Mouse (Mus musculus) liver, embryonic 18 days (tissue): ENCODE data around the gene Gm49416. TPM values are rescaled to one million over a fixed set of nuclear protein-coding genes. Genes with fewer than 3 reads are reported as not detected.

ENCODE experiments used
- polyA plus RNA-seq: library from polyadenylated mRNA; depleted of rRNA; stranded (reverse); fragments of >200 nt; gene quantifications from 2 replicates; pipeline ENCODE4 v1.2.3, GENCODE M21; 2012; rRNA removed

Gene Gm49416
- not detected in 2 replicates for polyA plus RNA-seq

DNA sequence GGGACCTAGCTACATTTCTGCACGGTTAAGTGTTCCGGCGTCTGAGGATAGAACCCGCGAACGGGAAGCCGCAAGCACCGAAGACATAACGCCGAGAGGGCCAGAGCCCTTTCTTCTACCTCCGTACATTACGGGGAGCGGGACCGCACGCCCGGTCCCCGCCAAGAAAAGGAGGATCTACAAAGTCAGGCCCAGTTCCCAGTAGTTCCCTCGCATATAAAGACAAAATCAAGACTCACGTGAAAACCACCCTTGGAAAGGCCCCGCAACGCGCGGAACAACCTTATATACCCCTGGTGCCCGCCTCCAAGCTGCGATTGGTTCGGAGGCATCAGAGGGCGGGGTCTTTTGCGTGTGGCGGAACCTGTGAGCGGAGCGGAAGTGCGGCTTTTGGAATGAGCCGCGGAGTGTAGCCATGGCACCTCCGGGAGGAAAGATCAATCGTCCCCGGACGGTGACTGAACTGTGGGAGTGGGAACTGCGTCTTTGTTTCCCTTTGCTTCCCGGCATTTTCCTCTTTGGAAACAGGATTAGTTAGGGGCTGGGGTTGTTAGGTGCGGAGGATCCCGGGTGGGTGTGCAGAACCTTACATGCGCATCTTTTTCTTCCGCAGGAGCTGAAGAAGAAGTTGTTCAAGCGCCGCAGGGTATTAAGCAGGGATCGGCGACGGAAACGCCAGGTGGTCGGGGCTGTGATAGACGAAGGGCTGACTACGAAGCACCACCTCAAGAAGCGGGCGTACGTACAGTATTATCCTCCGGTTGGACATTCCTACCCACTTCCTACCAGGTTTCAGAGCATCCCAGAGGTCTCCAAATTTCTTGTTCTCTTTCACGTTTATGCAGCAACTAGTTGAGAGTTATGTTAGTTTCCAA lies at the start of gene Gm49416, which contains the start of gene 1810009A15Rik:
Gene Gm49416, plus strand, starts transcription at position 416 of the 875 bp plus-strand sequence.
Gene 1810009A15Rik, plus strand, starts transcription at position 343 of the 875 bp plus-strand sequence.

DNA sequence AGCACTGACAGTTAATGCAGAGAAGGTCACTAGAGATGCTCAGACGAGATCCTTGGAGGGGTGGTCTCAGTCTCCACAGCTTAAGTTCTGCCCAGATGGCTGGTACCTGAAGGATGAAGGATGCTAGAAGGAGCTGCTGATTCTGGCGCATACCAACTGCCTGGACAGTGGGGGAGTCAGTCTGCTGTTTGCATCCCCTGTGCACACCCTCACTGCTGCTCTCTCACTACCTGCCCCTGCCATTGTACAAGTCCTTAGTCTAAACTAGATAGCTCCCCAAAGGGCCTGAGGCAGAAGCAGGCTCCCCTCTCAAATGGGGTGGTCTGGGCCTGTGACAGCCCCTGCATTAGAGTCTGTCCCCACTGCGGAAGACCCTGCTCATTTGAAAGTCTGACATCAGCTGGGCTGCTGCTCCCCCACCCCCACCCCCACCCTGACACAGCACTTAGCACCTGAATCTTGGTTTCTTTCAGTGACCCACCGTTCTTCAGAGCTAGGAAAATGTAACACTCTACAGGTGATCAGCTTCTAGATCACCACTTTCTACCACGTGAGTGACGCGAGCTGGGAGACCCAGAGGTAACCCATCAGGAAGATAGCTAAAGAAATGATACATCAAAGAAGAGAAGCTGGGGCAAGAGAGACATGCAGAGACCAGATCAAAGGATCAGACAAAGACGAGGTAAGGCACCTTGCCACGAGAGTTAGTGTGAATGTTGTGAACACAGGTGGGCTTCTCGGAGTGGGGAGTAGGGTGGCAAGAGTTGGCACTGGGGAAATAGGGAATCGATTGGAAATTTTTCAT lies 49.4 kb upstream of the Gm49416 start, which contains the start of gene Gng3:
Gene Gng3, minus strand, starts transcription at position 92 of the 805 bp plus-strand sequence.

DNA sequence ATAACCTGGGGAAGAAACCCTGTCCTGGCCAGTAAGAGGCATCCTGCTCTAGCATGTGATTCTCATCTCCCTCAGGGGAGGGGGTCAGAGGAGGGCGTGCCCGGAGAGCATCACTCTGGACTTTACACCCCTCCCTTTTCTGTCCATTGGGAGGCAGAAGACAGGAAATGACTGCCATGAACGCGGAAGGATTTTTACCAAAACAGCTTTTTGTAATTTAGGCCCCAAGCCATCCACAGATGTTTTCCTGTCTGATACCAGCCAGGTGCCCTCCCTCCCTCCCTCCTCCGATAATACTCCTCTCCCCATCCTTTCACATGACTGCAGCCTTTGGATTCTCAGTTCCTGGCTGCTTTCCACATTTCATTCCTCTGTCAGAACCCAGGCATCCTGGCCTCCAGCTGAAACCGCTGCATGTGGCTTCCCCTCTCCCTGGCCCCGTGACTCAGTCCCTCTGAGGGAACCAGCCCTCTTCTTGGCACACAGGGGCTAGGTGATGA lies 38.3 kb upstream of the Gm49416 start, which contains the start of gene Lrrn4cl:
Gene Lrrn4cl, plus strand, starts transcription at position 367 of the 500 bp plus-strand sequence.

DNA sequence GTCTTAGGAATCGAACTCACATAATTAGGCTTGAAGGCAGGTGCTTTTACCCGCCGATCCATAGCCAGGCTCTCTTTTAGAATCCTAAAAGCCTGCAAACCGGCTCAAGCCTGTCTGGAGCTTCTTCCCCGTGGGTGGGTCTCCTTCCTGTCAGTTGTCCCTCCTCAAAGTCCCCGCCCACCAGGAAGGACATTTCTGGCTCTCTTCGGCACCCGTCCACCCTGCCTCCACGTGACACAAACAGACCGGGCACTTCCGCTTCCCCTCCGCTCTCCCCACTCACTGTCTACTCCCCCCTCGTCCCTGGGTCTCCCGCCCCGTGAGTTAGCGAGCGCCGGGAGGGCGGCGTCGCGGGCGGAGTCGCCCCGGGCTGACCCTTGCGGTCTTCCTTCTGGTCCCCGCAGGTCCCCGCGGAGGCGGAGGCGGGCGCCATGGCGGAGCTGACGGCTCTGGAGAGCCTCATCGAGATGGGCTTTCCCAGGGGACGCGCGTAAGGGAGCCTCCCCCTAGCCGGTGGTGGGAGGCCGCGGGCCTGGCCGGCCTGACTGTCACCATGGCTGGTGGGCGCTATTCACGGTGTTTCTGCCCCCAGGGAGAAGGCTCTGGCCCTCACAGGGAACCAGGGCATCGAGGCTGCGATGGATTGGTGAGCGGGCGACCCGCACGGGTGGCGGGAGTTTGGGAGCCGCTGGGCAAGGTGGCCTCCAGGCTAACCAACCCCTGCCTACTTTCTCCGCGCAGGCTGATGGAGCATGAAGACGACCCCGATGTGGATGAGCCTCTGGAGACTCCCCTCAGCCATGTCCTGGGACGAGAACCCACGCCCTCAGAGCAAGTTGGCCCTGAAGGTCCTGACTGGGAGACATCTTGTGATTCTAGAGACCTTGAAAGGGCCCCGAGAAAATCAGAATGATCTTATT lies 17.2 kb upstream of the Gm49416 start, which contains the start of gene Ubxn1:
Gene Ubxn1, plus strand, starts transcription at position 230 of the 920 bp plus-strand sequence.

DNA sequence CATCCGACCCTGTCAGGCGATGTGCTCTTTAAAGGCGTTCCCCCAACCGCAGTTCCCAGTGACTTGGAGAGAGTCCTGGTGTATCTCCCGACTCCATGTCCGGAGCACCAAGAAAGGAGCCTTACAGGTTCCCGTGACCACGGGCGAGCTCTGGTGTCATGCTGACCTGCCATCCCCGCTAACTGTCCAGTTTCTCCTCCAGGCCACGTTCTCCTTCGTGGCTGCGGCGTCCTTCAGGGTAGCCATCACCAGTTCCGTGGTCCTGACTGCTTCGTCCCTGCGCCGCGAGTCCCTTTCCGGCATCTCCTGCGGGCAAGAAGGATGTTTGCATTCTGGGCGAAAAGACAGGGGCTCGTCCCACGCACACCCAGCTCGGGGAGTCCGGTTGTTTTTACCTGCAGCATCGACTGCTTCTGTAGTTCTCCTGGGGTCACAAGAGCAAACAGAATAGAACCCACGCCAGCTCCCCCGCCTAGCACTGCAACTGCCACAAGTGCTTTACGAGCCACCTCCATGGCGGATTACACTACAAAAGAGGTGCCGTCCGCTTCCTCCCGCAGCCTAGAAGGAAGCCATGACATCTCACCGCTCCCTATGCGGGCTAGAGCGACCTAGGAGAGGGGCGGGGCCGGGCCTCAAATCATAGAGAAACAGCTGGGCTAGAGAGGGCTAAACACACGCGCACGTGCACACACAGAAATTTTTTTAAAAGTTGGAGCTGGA lies 8.3 kb upstream of the Gm49416 start, which contains the start of gene Uqcc3:
Gene Uqcc3, minus strand, starts transcription at position 613 of the 723 bp plus-strand sequence.

DNA sequence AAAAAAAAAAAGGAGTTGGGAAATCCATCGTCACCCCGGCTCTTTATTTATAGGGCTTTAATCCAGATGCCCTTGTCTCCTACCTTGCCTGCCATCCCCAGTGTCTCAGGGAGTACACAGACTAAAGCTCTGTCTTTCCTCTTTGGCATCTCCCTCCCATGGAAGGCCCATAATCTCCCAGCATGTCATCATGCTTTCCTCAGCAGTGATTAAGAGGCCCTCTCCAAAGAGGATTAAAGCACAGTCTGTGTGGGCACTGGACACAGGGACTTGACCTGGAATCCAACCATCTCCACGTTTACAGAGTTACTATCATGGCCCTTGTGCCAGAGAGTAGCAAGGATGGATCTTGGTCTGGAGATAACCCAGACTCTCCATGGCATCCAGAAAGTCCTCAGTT lies 5.1 kb upstream of the Gm49416 start, which contains the start of the genes Lbhd1 and Gm49403:
Gene Lbhd1, plus strand, starts transcription at position 117 of the 400 bp plus-strand sequence.
Gene Gm49403, plus strand, starts transcription at position 315 of the 400 bp plus-strand sequence.

DNA sequence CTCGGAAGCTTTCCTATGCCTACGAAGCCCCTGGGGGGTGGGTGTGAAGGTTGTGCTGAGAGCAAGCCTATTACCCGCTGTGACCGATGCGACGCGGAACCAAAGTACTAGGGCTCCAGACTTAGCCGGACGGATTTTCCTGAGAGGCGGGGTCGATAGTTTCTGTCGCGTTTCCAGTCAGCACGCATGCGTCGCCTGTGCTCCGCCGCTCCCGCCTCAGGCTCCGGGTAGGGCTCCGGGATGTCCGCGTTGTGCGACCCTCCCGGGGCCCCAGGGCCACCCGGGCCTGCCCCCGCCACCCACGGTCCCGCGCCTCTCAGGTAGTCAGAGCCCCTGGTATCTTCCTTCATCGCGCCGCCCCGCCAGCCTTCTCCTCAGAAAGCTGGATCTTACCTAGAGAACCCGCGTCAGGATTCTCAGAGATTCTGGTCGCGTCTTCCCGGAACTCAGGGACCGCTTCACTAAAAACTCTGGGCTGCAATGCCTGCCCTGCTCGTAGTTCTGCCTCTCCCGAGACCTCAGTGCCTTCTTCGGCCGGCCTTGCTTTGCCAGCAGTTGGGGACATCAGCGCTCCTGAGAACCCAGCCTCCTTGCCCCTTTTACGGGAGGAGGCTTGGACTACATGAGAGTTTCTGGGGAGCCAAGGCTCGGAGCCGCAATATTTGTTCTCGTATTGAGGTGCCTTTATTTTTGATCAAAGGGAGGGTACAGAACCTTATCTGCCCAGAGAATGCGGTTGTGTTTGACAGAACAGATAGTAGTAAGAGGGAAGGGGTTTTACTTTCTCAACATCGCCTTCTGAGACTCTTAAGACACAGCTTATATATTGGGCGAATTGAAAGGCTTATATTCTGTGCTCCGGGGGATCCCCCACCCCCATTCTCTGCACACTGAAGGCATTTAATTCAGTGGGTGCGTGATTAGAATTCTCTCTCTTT lies 4.4 kb downstream of the Gm49416 start, which contains the start of gene Ints5:
Gene Ints5, plus strand, starts transcription at position 177 of the 938 bp plus-strand sequence.

DNA sequence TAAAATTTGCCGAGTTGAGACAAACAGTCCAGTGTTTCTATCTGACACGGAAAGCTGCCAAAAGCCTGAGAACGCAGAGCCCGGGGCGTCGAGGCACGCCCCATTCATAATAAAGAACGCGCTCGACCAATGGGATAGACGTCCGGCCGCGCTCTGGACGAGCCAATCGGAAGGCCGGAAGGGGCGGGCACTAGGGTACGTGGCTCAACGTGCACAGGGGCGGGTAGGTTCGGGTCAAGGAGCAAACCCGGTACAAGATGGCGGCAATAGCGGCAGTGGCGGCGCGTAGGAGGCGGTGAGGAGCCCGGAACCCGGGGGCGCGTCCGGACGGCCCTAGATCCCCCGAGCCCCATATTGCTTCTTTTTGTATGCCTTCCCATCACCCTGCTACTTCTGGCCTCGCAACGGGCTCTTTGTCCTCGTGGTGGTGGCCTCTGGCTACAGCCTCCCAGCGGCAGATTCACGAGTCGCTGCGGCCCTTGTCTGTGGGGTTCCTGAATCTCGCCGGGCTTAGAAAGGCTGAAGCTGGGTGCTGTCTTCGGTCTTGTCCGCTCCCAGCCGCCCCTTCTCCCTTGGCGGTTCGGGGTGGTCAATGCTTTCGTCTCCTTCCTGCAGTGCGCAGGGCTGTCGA lies 9.3 kb downstream of the Gm49416 start, which contains the start of gene Ganab:
Gene Ganab, plus strand, starts transcription at position 207 of the 631 bp plus-strand sequence.

DNA sequence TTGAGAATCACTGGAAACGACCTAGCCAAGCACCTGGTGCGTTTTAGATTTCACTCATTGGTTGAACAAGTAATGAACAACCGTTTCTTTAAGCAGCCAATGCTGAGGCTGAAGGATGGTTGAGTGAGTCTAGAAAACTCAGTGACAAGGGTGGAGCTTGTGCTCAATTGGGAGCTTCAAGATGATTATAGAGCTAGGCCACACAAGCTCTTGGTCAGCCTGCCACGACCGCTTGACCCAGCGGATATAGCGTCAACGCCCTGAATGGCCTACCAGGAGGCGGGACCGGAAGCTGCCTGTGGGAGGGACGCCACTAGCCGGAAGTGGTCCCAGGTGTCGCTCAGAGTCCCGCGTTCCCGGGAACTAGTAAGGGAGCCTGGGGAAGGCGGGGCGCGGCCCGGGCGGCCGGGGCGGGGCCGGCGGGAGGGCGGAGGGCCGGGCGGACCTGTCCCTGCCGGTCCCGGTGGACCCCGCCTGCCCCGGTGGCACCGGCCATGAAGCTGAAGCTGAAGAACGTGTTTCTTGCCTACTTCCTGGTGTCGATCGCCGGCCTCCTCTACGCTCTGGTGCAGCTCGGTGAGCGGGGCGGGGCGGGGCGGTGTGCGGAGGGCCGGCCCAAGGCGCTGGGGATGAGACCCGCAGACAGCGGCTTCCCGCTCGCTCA lies 31.5 kb downstream of the Gm49416 start, which contains the start of gene B3gat3:
Gene B3gat3, plus strand, starts transcription at position 302 of the 664 bp plus-strand sequence.

DNA sequence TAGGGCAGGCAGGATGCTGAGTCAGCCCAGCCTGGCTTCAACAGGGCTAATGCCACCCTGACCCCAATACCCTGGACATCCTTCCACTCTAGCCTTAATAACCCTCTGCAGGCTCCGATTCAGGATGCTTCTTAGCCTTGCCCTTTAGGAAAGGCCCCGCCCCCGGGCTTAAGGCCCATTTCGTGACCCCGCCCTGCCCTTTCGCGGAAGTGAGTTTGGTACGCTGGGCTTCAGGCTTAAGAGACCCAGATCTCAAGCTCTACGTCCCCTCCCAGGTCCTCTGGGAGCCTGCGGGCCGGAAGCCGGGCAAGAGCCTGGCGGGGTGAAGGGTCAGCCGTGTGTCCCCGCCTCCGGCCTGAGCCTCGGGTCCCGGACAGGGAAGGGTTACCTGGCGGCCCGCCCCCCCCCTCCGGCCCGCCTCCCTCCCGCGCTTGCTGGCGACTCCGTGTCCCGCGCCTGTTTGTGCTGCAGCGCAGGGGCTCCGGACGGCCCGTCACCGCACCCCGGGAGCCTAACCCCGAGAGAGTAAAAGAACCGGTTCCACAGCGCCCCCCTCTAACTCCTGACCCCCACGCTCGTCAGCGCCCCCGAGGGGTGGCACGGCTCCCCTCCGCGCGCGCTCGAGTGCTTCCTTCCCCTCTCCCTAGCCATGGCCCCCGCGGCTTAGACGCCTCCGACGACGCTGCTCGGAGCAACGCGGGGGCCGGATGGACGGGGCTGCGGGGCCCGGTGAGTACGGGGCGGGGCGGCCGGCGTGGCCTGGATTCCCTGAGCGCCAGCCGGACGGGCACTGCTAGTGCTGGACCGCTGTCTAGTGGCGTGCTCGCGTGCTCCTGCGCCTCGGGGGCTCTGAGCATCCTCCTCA lies 40.7 kb downstream of the Gm49416 start, which contains the start of the genes Rom1 and Eml3:
Gene Rom1, minus strand, starts transcription at position 133 of the 865 bp plus-strand sequence.
Gene Eml3, plus strand, starts transcription at position 329 of the 865 bp plus-strand sequence.

DNA sequence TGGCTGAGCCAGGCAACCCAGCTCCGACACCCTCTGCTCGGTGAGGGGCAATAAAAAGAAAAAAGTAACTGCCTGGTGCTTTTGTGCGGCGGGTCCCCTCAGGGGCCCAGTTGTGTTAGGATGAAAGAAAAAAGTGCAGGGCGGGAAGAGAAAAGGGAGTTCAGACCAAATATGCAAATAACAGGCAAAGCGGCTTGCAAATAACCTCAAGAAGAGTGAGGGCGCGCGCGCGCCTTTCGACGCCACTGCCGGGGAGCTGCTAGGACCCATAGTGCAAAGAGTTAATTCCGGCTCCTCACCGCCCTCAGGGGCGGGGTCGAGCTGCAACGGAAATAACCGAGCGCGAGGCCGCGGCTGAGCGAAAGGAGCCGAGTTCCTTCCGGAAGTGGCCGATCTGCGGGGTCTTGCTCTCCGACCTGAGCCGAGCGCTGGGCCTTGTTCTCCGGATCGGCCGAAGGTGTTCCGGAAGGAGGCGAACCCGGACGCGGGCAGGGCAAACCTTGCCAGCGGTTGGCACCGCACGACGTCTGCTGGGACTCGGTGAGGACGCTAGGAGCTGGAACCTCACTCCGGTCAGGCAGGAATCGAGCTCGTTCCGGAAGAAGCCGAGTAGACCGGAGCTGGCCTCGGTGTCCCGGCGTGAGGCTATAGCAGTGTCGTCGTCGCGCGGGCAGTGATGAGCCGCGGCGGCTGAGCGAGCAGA lies 52.9 kb downstream of the Gm49416 start, which contains the start of gene Mta2:
Gene Mta2, plus strand, starts transcription at position 361 of the 703 bp plus-strand sequence.

Other genes starting within 250 kb of the Gm49416 start
- under 0.01 and 0.02 TPM in 2 replicates for gene Chrm1, start 225.1 kb upstream of the Gm49416 start, polyA plus RNA-seq
- gene Slc3a2, start 165.6 kb upstream of the Gm49416 start, polyA plus RNA-seq = 69.0 and 73.7 TPM in 2 replicates
- 23.6 and 26.8 TPM in 2 replicates for gene Wdr74, start 153.1 kb upstream of the Gm49416 start, polyA plus RNA-seq
- gene 1700092M07Rik, start 148.2 kb upstream of the Gm49416 start, polyA plus RNA-seq = 0.14 and 0.22 TPM in 2 replicates
- gene Stx5a, start 147.5 kb upstream of the Gm49416 start, polyA plus RNA-seq = 42.5 and 43.8 TPM in 2 replicates
- 66.5 and 71.8 TPM in 2 replicates for gene Nxf1, start 131.9 kb upstream of the Gm49416 start, polyA plus RNA-seq
- gene Tmem223, start 117.9 kb upstream of the Gm49416 start, polyA plus RNA-seq = 50.0 and 53.2 TPM in 2 replicates
- gene Tmem179b, start 114.5 kb upstream of the Gm49416 start, polyA plus RNA-seq = 55.2 and 62.8 TPM in 2 replicates
- gene Taf6l, start 102.5 kb upstream of the Gm49416 start, polyA plus RNA-seq = 6.0 and 6.1 TPM in 2 replicates
- 50.2 and 51.9 TPM in 2 replicates for gene Polr2g, start 90.3 kb upstream of the Gm49416 start, polyA plus RNA-seq
- gene Zbtb3, start 86.4 kb upstream of the Gm49416 start, polyA plus RNA-seq = 0.63 and 0.78 TPM in 2 replicates
- gene Ttc9c, start 69.6 kb upstream of the Gm49416 start, polyA plus RNA-seq = 12.9 and 13.3 TPM in 2 replicates
- 26.5 and 29.8 TPM in 2 replicates for gene Hnrnpul2, start 68.9 kb upstream of the Gm49416 start, polyA plus RNA-seq
- 0.14 and 0.93 TPM in 2 replicates for gene AC129217.1, start 59.2 kb upstream of the Gm49416 start, polyA plus RNA-seq
- gene Bscl2, start 51.5 kb upstream of the Gm49416 start, polyA plus RNA-seq = 18.0 and 18.1 TPM in 2 replicates
- 0.04 and 0.06 TPM in 2 replicates for gene Gng3, start 49.7 kb upstream of the Gm49416 start, polyA plus RNA-seq
- 0.22 and 0.23 TPM in 2 replicates for gene Lrrn4cl, start 38.2 kb upstream of the Gm49416 start, polyA plus RNA-seq
- 63.3 and 71.1 TPM in 2 replicates for gene Ubxn1, start 17.4 kb upstream of the Gm49416 start, polyA plus RNA-seq
- gene Uqcc3, start 8.0 kb upstream of the Gm49416 start, polyA plus RNA-seq = 27.3 and 30.3 TPM in 2 replicates
- 2.1 and 2.2 TPM in 2 replicates for gene Lbhd1, start 5.2 kb upstream of the Gm49416 start, polyA plus RNA-seq
- gene Gm49403, start 5.0 kb upstream of the Gm49416 start, polyA plus RNA-seq = not detected in 2 replicates
- 30.7 and 31.4 TPM in 2 replicates for gene 1810009A15Rik, start 73 bp upstream of the Gm49416 start, polyA plus RNA-seq
- gene Ints5, start 4.1 kb downstream of the Gm49416 start, polyA plus RNA-seq = 8.9 and 9.1 TPM in 2 replicates
- gene Ganab, start 9.1 kb downstream of the Gm49416 start, polyA plus RNA-seq = 72.8 and 81.9 TPM in 2 replicates
- gene B3gat3, start 31.4 kb downstream of the Gm49416 start, polyA plus RNA-seq = 32.9 and 35.2 TPM in 2 replicates
- 1.9 and 2.0 TPM in 2 replicates for gene Rom1, start 40.4 kb downstream of the Gm49416 start, polyA plus RNA-seq
- gene Eml3, start 40.6 kb downstream of the Gm49416 start, polyA plus RNA-seq = 9.6 and 11.4 TPM in 2 replicates
- gene Mta2, start 52.9 kb downstream of the Gm49416 start, polyA plus RNA-seq = 17.0 and 17.4 TPM in 2 replicates
- 8.7 and 9.0 TPM in 2 replicates for gene Tut1, start 64.9 kb downstream of the Gm49416 start, polyA plus RNA-seq
- gene Eef1g, start 78.1 kb downstream of the Gm49416 start, polyA plus RNA-seq = 149 and 173 TPM in 2 replicates
- 2.0 TPM in 2 replicates for gene Ahnak, start 100.4 kb downstream of the Gm49416 start, polyA plus RNA-seq
- not detected in 2 replicates for gene Scgb1a1, start 199.0 kb downstream of the Gm49416 start, polyA plus RNA-seq
- 1.9 TPM in 2 replicates for gene Asrgl1, start 246.7 kb downstream of the Gm49416 start, polyA plus RNA-seq